13 mouse cellular contexts compared by ENCODE assay signal in the genomic region with DNA sequence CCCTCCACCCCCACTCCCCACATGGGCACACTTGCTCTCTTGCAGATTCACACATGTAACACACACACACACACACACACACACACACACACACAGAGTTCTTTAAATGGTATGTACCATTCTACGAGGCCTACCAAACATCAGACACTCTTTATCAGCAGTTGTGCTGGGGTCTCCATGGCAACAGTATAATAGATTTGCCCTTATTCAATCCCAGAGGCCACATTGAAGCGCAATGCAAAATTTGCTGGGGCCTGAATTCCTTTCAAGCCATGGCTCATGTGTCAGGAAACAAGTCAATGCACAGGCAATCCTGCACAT.
DNase-seq lines count a peak whose midpoint lies in the region; ATAC-seq and TF ChIP-seq lines count a peak whose summit lies in the region.
"Had no signal": no experiment of that assay in that cellular context is flagged by ENCODE, and none has a peak within 500 bp of the region (broad histone marks: within the 10 kb centered on the region; RNA-seq: fewer than 3 reads in every experiment).

No protein-coding gene starts in this region.

- ATAC-seq in hindbrain, embryonic 12.5 days (ENCODE audit: low FRiP score): peak; percentile 66
- peak; percentile 82 for ATAC-seq in midbrain, postnatal 0 days (ENCODE audit: low FRiP score)
- ATAC-seq: liver, postnatal 0 days; Patski had no signal

- H3K27ac ChIP-seq in hindbrain, embryonic 12.5 days: peak overlapping the region; percentile 93
- H3K27ac ChIP-seq in midbrain, postnatal 0 days (ENCODE audit: low read depth, low read length): peak overlapping the region; percentile 78

- no peak for TF ChIP-seq CTCF in midbrain, postnatal 0 days (IDR thresholded peaks at IDR 0.05)

- WGBS in hindbrain, embryonic 12.5 days: 2% methylated on average over 2 of the region's 2 CpGs
- 10% methylated on average over 2 of the region's 2 CpGs for WGBS in midbrain, postnatal 0 days

- H3K4me2 ChIP-seq in hindbrain, embryonic 12.5 days (replicated peaks): 0 out of 2 replicates have a peak overlapping the region, but pooled peaks have one; percentile 11
- no peak overlapping the region for H3K4me2 ChIP-seq in midbrain, postnatal 0 days (ENCODE audit: low read depth, low read length, poor library complexity, severe bottlenecking)

- H3K36me3 ChIP-seq in hindbrain, embryonic 12.5 days: no peaks in the 10 kb centered on the region
- no peaks in the 10 kb centered on the region for H3K36me3 ChIP-seq in midbrain, postnatal 0 days (ENCODE audit: insufficient read depth, low read length)

- no peaks in the 10 kb centered on the region for H3K27me3 ChIP-seq in hindbrain, embryonic 12.5 days
- H3K27me3 ChIP-seq in midbrain, postnatal 0 days (ENCODE audit: insufficient read depth, low read length): no peaks in the 10 kb centered on the region
- H3K27me3 ChIP-seq: Patski had no signal

- H3K9ac ChIP-seq in hindbrain, embryonic 12.5 days: 0 out of 2 replicates have a peak overlapping the region, but pooled peaks have one; percentile 20
- H3K9ac ChIP-seq in midbrain, postnatal 0 days (replicated peaks; ENCODE audit: low read length, poor library complexity, severe bottlenecking): no peak overlapping the region
- H3K9ac ChIP-seq: liver, postnatal 0 days had no signal

- no peak overlapping the region for H3K4me3 ChIP-seq in hindbrain, embryonic 12.5 days
- H3K4me3 ChIP-seq in midbrain, postnatal 0 days (ENCODE audit: low read depth, low read length): no peak overlapping the region

- peak; percentile 19 to 36 for DNase-seq in layer of hippocampus, postnatal 10 days (ENCODE audit: low spot score in 2 of 2)
- no peak for DNase-seq in layer of hippocampus, adult 11-12 months (ENCODE audit: low spot score)
- DNase-seq in embryo, embryonic 9.5 days (ENCODE audit: extremely low spot score): peak; percentile 41
- DNase-seq in midbrain, postnatal 0 days (ENCODE audit: low spot score): peak; percentile 75
- no peak for DNase-seq in thymus, postnatal 25 days
- no peak for DNase-seq in layer of hippocampus, postnatal 36 days
- no peak for DNase-seq in cerebellum, adult 11-12 months
- DNase-seq: adrenal gland, postnatal 36 days; gastrocnemius, postnatal 14 days; heart, postnatal 36 days; liver, postnatal 0 days had no signal

- H3K9me3 ChIP-seq in hindbrain, embryonic 12.5 days (replicated peaks): no peaks in the 10 kb centered on the region
- no peaks in the 10 kb centered on the region for H3K9me3 ChIP-seq in midbrain, postnatal 0 days (ENCODE audit: low read length)

- H3K4me1 ChIP-seq in hindbrain, embryonic 12.5 days: peaks cover 31% of the 10 kb centered on the region
- H3K4me1 ChIP-seq in midbrain, postnatal 0 days (ENCODE audit: insufficient read depth, low read length): peaks cover 13% of the 10 kb centered on the region; the same call in 1 of the 2 replicates

Comparison
In these comparisons a context has a peak if more than half of its experiments do, and no peak if none do; other contexts are left out.
1. DNase-seq: peak in layer of hippocampus, postnatal 10 days (2 of 2), embryo, embryonic 9.5 days (single experiment) and midbrain, postnatal 0 days (single experiment); none in layer of hippocampus, adult 11-12 months (single experiment), thymus, postnatal 25 days (single experiment), layer of hippocampus, postnatal 36 days (0 of 2) and cerebellum, adult 11-12 months (single experiment).